Comparison of ENCODE assay signal across 20 mouse cellular contexts in the genomic region with DNA sequence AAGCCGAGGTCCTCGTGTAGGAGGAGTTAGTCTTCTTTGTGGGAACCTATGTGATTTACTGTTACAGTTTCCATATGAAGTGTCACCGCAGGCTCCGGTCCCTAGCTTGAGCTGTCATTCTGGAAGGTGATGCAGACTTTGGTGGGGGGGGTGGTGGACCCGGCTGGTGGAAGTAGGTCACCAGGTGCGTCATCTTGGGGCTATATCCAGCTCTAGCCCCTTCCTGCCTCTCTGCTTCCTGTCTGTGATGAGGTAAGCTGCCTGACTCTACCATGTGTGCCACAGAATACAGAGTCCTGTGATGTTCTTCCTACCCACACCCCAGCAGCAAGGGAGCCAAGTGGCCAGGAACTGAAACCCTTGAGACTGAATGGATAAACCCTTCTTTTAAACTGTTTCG. TPM values are rescaled to one million over a fixed set of nuclear protein-coding genes. Genes with fewer than 3 reads are reported as not detected.
"Had no signal": no experiment of that assay in that cellular context is flagged by ENCODE, and none has a peak within 500 bp of the region (broad histone marks: within the 10 kb centered on the region; RNA-seq: fewer than 3 reads in every experiment).

No protein-coding gene starts in this region.

- DNase-seq: kidney, adult 18-20 months; kidney, postnatal 10 days; kidney, postnatal 4 days; lung, postnatal 14 days; right cerebral cortex, postnatal 14 days had no signal

- H3K36me3 ChIP-seq: intestine, embryonic 15.5 days; limb, embryonic 10.5 days; lung, embryonic 15.5 days; midbrain, embryonic 12.5 days had no signal

- ATAC-seq: intestine, embryonic 15.5 days; midbrain, embryonic 16.5 days had no signal

- H3K4me3 ChIP-seq: intestine, embryonic 15.5 days; left cerebral cortex, adult 2 months; limb, embryonic 10.5 days; lung, embryonic 15.5 days; midbrain, embryonic 12.5 days had no signal

- H3K27me3 ChIP-seq: intestine, embryonic 15.5 days had no signal

- H3K4me2 ChIP-seq: intestine, embryonic 15.5 days; liver, embryonic 11.5 days; lung, embryonic 15.5 days; midbrain, embryonic 12.5 days had no signal

- H3K27ac ChIP-seq: intestine, embryonic 15.5 days; left cerebral cortex, adult 2 months; limb, embryonic 10.5 days; lung, embryonic 15.5 days; macrophage; midbrain, embryonic 12.5 days; stomach, postnatal 0 days had no signal

- H3K9ac ChIP-seq: intestine, embryonic 15.5 days; lung, embryonic 15.5 days; midbrain, embryonic 12.5 days had no signal

- H3K9me3 ChIP-seq: intestine, embryonic 15.5 days; limb, embryonic 10.5 days; lung, embryonic 15.5 days; midbrain, embryonic 12.5 days had no signal

RNA-seq across cellular contexts. Expression of a gene that starts 37.0 kb away (rescaled TPM):
- total RNA-seq: layer of hippocampus, postnatal 25 days; left cerebral cortex, adult 2 months; left cerebral cortex, postnatal 14 days; megakaryocyte-erythroid progenitor cell, adult 5-6 weeks had no signal
- polyA plus RNA-seq: liver, embryonic 16.5 days; macrophage; neural tube, embryonic 14.5 days; spleen, adult 2 months had no signal
